Mouse (Mus musculus) forebrain, postnatal 0 days (tissue): Measurements from ENCODE around the gene Mgst2. TPM values are rescaled to one million over a fixed set of nuclear protein-coding genes. Genes with fewer than 3 reads are reported as not detected.

ENCODE experiments used
- ATAC-seq: fragments of 200-750 bp; cut with Nextera tagmentation; 2 replicates; pipeline ENCODE4 v1.8.0; 2017; ENCODE audit warnings: mild to moderate bottlenecking, moderate library complexity
- DNase-seq: peaks from one replicate; pipeline ENCODE4 v3.0.0-alpha.2; 2015
- H3K27ac ChIP-seq: fragments of 300-500 bp; sonication (generic); 2 replicates; pipeline ENCODE4 v1.5.1; 2014; ENCODE audit warnings: low read depth, mild to moderate bottlenecking, antibody characterized with exemption, low read length, moderate library complexity, mixed read lengths
- H3K27me3 ChIP-seq: fragments of 300-500 bp; sonication (generic); 2 replicates; pipeline ENCODE4 v1.6.1; 2014; ENCODE audit warnings: mild to moderate bottlenecking, low read length, mixed read lengths; ENCODE audit not compliant: insufficient read depth
- H3K36me3 ChIP-seq: fragments of 300-500 bp; sonication (generic); 2 replicates; pipeline ENCODE4 v1.6.1; 2014; ENCODE audit warnings: mild to moderate bottlenecking, moderate library complexity; ENCODE audit not compliant: insufficient read depth
- H3K4me1 ChIP-seq: fragments of 300-500 bp; sonication (generic); 2 replicates; pipeline ENCODE4 v1.6.1; 2014; ENCODE audit warnings: antibody characterized with exemption; ENCODE audit not compliant: insufficient read depth
- H3K4me2 ChIP-seq: fragments of 300-500 bp; sonication (generic); 2 replicates; pipeline ENCODE4 v1.6.1; 2014; ENCODE audit warnings: low read depth, mild to moderate bottlenecking, moderate library complexity
- H3K4me3 ChIP-seq: fragments of 300-500 bp; sonication (generic); 2 replicates; pipeline ENCODE4 v1.5.1; 2014; ENCODE audit warnings: low read depth, low read length, mixed read lengths
- H3K9ac ChIP-seq: fragments of 300-500 bp; sonication (generic); 2 replicates; pipeline ENCODE4 v1.6.1; 2014; ENCODE audit warnings: mild to moderate bottlenecking
- H3K9me3 ChIP-seq: fragments of 300-500 bp; sonication (generic); 2 replicates; pipeline ENCODE4 v1.6.1; 2016; ENCODE audit warnings: low read length
- CTCF ChIP-seq: sonication (generic); IDR thresholded peaks from 2 replicates; pipeline ENCODE4 v1.5.1; 2016; ENCODE audit warnings: antibody characterized with exemption, control low read depth, low read depth
- WGBS: fragments of 180-500 bp; shearing (Covaris S2); extraction: QIAGEN DNeasy Blood & Tissue Kit; methylation state at CpG from one replicate; pipeline ENCODE4 v1.1.7; 2014; 5-methylcytosine and 5-hydroxymethylcytosine counted together
- polyA plus RNA-seq: library from polyadenylated mRNA; unstranded; fragments of >200 nt; fragmentation: Nextera tagmentation; extraction: Ambion mirVana; gene quantifications from 2 replicates; pipeline ENCODE4 v1.2.1, GENCODE M21; 2015
- total RNA-seq: library from RNA; depleted of rRNA; stranded (reverse); fragments of >200 nt; gene quantifications from 2 replicates; pipeline ENCODE4 v1.2.3, GENCODE M21; 2014

Mgst2 gene
- total and polyA plus RNA-seq, 2 experiments from 2014 or later: 0.94 TPM; not detected in 1

DNA sequence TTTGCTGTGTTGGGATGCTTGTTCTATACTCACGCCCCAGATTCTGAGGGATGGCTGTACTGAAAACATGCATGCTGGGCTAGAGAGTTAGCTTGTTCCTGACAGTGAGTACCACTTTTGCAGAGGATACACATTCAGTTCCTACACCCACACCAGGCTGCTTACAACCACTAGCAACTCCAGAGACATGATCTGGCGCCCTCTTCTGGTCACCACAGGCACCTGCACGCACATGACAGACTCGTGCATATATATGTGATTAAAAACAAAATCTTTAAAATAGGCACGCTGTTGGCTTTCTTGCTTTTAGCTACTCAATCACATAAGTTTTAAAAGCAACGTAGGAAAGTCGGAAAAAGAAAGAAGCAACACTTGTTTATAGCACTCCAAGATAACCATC, 45.1 kb downstream of the Mgst2 start:
- no peak for DNase-seq
- H3K4me1 ChIP-seq: peaks cover 10% of the 10 kb centered on the region
- H3K9me3 ChIP-seq: no peaks in the 10 kb centered on the region
- TF ChIP-seq CTCF: peak; percentile 58
- no peak overlapping the region for H3K9ac ChIP-seq
- no peaks in the 10 kb centered on the region for H3K36me3 ChIP-seq
- no peak overlapping the region for H3K4me3 ChIP-seq
- H3K27ac ChIP-seq: no peak overlapping the region
- WGBS: 88% methylated on average over 7 of the region's 7 CpGs
- no peaks in the 10 kb centered on the region for H3K27me3 ChIP-seq
- H3K4me2 ChIP-seq: no peak overlapping the region
- ATAC-seq: no peak

DNA sequence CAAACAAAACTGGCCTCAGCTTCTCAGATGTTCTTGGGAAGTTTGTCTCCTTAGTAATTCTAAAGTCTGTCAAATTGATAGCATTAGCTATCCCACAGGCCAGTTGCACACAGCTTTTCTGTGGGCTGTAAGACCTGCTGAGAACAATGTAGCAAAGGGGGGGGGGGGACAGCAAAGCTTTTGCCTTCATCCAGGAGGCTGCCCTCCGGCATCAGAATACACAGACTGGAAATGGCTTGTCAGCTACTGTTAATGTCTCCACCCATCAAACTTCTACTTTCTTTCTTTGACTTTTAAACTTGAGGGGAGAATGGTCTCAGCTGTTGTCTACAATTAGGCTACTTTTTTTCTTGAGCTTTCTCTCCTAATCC, 48.2 kb downstream of the Mgst2 start:
- no peak for ATAC-seq
- H3K9me3 ChIP-seq: no peaks in the 10 kb centered on the region
- no peaks in the 10 kb centered on the region for H3K36me3 ChIP-seq
- H3K27me3 ChIP-seq: no peaks in the 10 kb centered on the region
- WGBS: 66% methylated on average over 1 of the region's 1 CpGs
- no peak overlapping the region for H3K27ac ChIP-seq
- no peak for TF ChIP-seq CTCF
- no peak overlapping the region for H3K4me3 ChIP-seq
- H3K4me2 ChIP-seq: no peak overlapping the region
- DNase-seq: no peak
- no peaks in the 10 kb centered on the region for H3K4me1 ChIP-seq
- H3K9ac ChIP-seq: no peak overlapping the region

- H3K27ac ChIP-seq: peak overlapping the region; percentile 54; the same call in 1 of the 2 replicates
- H3K9ac ChIP-seq: no peak overlapping the region
- no peaks in the 10 kb centered on the region for H3K27me3 ChIP-seq
- ATAC-seq (peak; percentile 85), DNase-seq (peak; percentile 73)
- H3K4me3 ChIP-seq: no peak overlapping the region
- no peaks in the 10 kb centered on the region for H3K36me3 ChIP-seq
- WGBS: 50% methylated on average over 21 of the region's 21 CpGs
- H3K9me3 ChIP-seq: no peaks in the 10 kb centered on the region
- TF ChIP-seq CTCF: no peak
- H3K4me2 ChIP-seq: peak overlapping the region; percentile 14; the same call in 1 of the 2 replicates
- no peaks in the 10 kb centered on the region for H3K4me1 ChIP-seq
Observed at GRCm38 (mm10) chr3:51708746-51709411, 48.7 kb downstream of the Mgst2 start.

GRCm38 (mm10) chr3:51712382-51712781, 52.2 kb downstream of the Mgst2 start:
- no peak for ATAC-seq
- no peak for DNase-seq
- whole genome bisulfite sequencing: 44% methylated on average over 3 of the region's 3 CpGs
- H3K27ac ChIP-seq: no peak overlapping the region
- no peak overlapping the region for H3K4me2 ChIP-seq
- no peaks in the 10 kb centered on the region for H3K27me3 ChIP-seq
- H3K36me3 ChIP-seq: no peaks in the 10 kb centered on the region
- H3K9ac ChIP-seq: no peak overlapping the region
- TF ChIP-seq CTCF: no peak
- H3K4me1 ChIP-seq: no peaks in the 10 kb centered on the region
- no peak overlapping the region for H3K4me3 ChIP-seq
- H3K9me3 ChIP-seq: no peaks in the 10 kb centered on the region

- TF ChIP-seq CTCF: no peak
- Histone ChIP-seq H3K9me3 (no peaks in the 10 kb centered on the region), H3K4me2 (no peak overlapping the region), H3K4me1 (no peaks in the 10 kb centered on the region), H3K9ac (no peak overlapping the region), H3K27ac (no peak overlapping the region), H3K27me3 (no peaks in the 10 kb centered on the region), H3K4me3 (no peak overlapping the region), H3K36me3 (no peaks in the 10 kb centered on the region)
- 29% methylated on average over 8 of the region's 8 CpGs for WGBS
- no peak for DNase-seq
- ATAC-seq: no peak
Observed at GRCm38 (mm10) chr3:51713233-51713632, 53.1 kb downstream of the Mgst2 start.

GRCm38 (mm10) chr3:51714469-51714868, 54.3 kb downstream of the Mgst2 start:
- no peak for TF ChIP-seq CTCF
- ATAC-seq: no peak
- H3K9me3 ChIP-seq: no peaks in the 10 kb centered on the region
- H3K27me3 ChIP-seq: no peaks in the 10 kb centered on the region
- no peak overlapping the region for H3K4me2 ChIP-seq
- no peak for DNase-seq
- WGBS: 84% methylated on average over 5 of the region's 5 CpGs
- no peak overlapping the region for H3K4me3 ChIP-seq
- H3K36me3 ChIP-seq: no peaks in the 10 kb centered on the region
- no peak overlapping the region for H3K27ac ChIP-seq
- no peak overlapping the region for H3K9ac ChIP-seq
- H3K4me1 ChIP-seq: no peaks in the 10 kb centered on the region

DNA sequence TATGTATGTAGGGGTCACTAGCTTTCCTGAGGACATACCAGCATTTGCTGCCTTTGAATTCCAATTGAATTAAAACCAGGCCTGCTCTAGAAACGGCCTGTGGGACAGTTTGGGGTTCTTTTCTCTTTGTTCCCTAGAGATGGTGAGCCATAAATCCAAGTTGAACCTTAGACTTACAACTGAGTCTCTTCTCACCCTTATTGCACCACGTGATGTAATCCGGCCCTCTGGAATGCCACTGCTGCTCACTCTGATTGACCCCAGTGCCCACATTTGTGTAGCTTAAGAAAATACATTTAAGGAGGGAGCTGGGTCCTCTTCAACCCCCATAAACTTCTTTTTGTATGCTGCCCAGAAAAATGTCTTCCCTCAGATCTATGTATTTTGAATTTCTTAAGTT, 57.3 kb downstream of the Mgst2 start:
- H3K4me3 ChIP-seq: no peak overlapping the region
- DNase-seq (no peak), ATAC-seq (no peak)
- H3K9ac ChIP-seq: no peak overlapping the region
- H3K27me3 ChIP-seq: no peaks in the 10 kb centered on the region
- no peak overlapping the region for H3K4me2 ChIP-seq
- H3K27ac ChIP-seq: no peak overlapping the region
- no peaks in the 10 kb centered on the region for H3K4me1 ChIP-seq
- TF ChIP-seq CTCF: no peak
- WGBS: 77% methylated on average over 3 of the region's 3 CpGs
- H3K36me3 ChIP-seq: no peaks in the 10 kb centered on the region
- no peaks in the 10 kb centered on the region for H3K9me3 ChIP-seq
